Mouse (Mus musculus) T-helper 17 cell (primary cell): ENCODE data around the gene Tpst1.

ENCODE experiments used
- in situ Hi-C, 2 experiments: fragments of 300-600 bp; cut with MboI, MseI; formaldehyde crosslinking; loops; 1 replicate in 1 of 2; 2 replicates in 1 of 2; pipeline ENCODE4 v1.15.1; 2025; ENCODE audit warnings: high pct_unique_total_duplicates in 2 of 2

The Tpst1 gene

DNA sequence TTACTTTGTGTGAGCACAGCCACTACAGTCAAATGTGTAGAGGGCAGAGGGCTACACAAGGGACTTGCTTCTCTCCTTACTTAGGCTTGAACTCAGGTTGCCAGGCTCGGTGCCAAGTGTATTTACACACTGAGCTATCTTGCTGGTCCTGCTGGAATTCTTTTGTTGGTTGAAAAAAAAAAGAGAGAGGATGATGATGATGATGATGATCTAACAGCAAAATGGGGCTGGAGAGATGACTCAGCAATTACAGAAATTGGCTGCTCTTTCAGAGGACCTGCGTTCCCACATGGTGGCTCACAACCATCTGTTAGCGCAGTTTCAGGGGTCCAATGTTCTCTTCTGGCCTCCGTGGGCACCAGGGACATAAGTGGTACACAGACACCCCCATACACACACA, 15.5 kb downstream of the Tpst1 start:
- in situ Hi-C loops, result loop anchor here in 1 of 2 experiments (25.0 kb wide), 1 partner anchor 1076 kb away; the partner anchor contains the start of genes Ran and Stx2

DNA sequence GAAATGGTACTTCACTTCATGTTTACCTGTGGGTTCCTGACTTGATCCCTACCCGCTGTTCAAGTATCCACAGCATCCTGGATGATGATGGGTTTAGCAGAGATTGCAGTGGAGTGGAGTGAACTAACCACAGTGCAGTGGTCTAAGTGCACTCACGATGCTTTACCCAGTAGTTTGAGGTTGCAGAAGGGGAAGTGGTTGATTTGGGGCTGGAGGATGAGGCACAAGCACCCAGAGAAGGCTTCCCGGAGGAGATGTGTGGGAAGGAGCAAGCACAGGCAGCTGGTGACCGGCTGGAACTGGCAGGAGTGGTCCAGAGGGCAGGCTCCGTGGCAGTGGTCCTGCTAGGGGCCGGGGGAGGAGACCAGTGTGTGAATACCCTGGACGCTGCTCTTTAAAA, 16.1 kb downstream of the Tpst1 start:
- in situ Hi-C loops, result loop anchor here in 1 of 2 experiments (25.0 kb wide), 1 partner anchor 1077 kb away; the partner anchor contains the start of genes Ran and Stx2

DNA sequence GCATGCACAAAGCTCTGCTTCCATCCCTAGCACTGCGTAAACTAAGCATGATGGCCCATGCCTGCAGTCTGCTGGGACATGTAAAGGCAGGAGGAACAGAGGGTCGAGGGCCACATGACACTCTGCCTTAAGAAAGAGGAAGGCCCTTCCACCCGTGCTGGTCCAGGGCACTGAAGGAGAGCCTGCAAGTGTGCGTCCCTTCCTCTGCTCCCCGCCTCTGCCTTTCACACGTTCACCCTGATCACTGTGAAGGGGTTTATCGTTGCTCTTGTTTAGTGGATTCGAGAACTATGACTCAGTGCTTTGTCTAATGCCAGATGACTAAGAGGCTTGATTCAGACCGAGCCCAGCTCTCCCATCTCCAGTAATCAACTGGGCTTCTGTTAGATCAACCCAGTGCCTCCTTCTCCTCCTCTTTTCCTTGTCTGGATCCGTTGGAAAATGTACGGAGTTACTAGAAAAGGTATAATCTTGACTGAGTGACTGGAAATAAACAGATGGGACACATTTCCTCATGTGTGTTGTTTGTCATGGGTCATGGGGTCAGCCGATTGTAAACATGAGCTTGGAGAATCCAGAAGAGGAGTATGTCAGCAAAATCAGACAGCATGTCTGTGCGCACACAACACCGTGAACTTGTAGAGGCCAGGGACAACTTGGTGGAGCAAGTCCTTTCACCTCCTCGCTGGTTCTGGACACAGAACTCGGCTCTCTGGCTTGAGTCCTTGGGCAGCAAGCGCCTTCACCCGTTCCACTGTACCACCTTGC, 16.7 kb downstream of the Tpst1 start:
- in situ Hi-C loops, result loop anchor here in 1 of 2 experiments (25.0 kb wide), 1 partner anchor 1078 kb away; the partner anchor contains the start of genes Ran and Stx2

DNA sequence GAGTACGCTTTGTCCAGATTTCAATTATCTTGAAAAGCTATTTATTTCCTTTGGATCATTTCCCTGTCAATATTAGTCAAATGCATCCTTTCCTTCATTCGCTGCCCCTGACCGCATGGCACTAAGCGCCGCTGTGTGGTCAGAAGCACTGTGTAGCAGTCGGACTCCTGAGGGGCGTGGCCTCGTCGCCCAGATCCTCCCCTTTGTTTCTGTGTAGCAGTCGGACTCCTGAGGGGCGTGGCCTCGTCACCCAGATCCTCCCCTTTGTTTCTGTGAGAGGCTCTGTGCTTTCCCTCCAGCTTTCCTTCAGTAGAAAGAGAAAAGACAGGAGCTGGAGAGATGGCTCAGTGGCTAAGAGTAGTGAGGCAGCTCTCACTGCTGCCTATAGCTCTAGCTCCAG, 23.6 kb downstream of the Tpst1 start:
- in situ Hi-C loops, result loop anchor here in 1 of 2 experiments (25.0 kb wide), 1 partner anchor 1084 kb away; the partner anchor contains the start of genes Ran and Stx2

DNA sequence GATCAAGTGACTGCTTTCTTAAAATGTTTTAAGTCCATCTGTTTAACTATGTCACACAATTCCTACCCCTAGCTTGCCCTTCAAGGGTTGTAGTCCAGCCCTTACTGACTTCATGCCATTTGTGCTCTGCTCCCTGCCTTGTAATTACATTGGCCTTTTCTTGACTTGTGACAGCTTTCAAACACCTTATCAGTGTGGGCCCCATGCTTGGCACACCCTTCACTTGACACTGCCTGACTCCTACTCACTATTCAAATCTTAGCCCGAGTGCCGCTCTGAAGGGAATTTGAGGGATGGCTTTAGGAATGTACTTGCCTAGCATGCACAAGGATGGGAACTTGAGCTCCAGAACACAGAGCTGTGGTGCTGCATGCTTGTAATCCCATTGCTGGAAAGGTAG, 24.7 kb downstream of the Tpst1 start:
- in situ Hi-C loops, result loop anchor here in 1 of 2 experiments (25.0 kb wide), 1 partner anchor 1086 kb away; the partner anchor contains the start of genes Ran and Stx2

DNA sequence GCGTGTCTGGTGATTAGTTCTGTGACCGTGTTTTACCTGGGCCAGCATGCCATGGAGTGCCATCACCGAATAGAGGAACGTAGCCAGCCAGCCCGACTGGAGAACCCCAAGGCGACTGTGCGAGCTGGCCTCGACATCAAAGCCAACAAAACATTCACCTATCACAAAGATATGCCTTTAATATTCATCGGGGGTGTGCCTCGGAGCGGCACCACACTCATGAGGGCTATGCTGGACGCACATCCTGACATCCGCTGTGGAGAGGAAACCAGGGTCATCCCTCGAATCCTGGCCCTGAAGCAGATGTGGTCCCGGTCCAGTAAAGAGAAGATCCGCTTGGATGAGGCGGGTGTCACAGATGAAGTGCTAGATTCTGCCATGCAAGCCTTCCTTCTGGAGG, 28.6 kb downstream of the Tpst1 start:
- in situ Hi-C loops, result loop anchor here in 1 of 2 experiments (10.0 kb wide), 1 partner anchor 307 kb away; no protein-coding TSS in a partner anchor

DNA sequence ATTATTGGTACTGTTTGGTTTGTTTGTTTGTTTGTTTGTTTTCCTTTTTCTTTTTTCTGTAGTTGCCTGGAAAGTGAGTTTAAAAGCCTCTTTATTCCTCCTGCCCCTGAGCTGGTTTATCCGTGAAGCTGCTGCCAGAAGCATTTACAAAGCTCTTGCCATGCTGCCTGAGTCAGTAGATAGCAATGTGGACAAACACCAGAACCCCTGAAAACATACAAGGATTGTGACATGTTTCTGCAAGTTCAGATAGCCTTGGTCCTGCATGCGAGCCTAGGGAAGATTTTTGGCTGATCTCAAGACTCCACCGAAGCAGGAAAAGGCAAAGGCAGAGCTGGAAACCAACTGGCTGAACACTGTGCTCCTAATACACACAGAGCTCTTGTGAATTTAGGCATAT, 36.2 kb downstream of the Tpst1 start:
- in situ Hi-C loops, result loop anchor here in 1 of 2 experiments (10.0 kb wide), 1 partner anchor 315 kb away; no protein-coding TSS in a partner anchor

DNA sequence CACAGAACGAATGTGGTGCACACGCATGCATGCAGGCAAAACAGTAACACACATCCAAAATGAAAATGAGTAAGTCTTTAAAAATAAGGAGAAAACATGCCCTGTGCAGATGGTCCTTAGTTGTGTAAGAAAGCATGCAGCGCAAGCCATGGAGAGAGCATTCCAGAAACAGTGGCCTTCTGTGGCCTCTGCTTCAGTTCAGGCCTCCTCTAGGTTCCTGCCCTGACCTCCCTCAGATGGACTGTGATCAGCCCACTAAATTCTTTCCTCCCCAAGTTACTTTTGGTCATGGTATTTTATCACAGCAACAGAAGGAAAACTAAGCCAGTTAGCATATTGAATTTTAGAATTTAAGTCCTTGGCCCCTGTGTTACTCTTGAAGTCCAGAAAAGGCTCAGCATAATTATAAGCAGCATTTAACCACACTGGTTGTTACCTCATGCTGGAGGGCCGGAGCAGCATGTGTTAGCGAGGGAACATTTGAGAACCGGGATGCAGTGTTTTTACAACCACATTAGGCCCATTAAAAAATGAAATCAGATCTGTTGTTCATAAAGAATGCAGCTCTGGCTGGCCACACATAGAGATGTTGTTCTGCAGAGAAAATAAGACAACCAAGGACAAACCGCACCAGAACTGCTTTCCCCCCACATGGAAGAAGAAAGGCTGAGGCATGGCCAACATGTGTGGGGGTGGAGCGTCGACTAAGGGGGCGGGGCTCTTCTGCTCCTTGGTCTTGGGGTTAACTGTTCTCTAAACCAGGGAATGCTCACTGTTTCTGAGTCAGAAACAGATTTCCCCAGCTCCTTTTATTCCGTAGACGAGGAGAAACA, 37.7 kb downstream of the Tpst1 start:
- in situ Hi-C loops, result no loop called here

DNA sequence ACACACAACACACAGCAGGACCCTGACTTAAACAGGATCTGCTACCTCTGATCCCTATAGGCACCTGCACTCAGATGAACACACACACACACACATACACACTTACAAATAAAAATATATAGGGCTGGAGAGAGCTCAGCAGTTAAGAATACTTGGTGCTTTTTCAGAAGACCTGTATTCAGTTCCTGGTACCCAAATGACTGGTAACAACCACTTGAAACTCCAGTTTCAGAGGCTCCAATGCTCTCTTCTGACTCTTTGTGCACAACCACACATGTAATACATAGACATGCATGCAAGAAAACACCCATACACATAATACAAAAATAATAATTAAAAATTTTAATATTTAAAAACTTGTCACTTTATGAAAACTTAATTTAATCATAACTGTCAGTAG, 39.5 kb downstream of the Tpst1 start:
- in situ Hi-C loops, result no loop called here

DNA sequence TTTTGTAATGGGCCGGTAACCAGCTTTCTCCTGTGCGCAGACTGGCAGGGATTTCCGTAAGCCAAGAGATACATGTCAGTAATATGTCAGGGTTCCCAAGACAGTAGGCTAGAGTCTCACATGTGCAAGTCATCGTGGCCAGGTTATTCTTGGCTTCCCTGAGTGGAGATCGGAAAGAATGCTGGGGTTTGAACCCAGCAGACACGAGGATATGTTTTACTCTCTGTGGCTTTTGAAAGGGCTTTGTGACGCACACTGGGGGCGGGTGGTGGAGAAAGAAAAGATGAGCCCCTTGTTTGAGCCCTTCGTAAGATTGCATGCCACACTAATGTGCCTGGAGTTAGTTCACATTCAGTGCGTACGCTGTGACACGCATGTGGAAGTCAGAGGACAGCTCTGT, 43.0 kb downstream of the Tpst1 start:
- in situ Hi-C loops, result no loop called here

DNA sequence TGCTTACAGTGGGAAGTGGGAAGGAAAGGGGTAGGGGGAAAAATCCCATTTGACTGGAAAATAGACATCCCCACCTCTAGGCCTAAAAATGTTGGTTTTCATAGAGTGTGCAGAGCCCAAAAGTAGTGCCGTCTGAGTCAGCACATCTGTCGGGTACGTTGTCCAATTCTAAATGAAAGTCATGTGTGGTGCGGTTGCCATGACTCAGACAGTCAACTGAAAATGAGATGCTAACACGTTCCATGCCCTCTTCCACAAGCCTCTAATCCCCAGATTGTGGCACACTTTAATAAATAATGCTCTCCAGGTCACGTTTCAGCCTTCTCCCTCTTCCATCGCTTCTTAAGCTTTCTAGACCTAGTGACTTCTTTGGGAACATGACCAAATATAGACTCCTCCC, 43.7 kb downstream of the Tpst1 start:
- in situ Hi-C loops, result no loop called here

DNA sequence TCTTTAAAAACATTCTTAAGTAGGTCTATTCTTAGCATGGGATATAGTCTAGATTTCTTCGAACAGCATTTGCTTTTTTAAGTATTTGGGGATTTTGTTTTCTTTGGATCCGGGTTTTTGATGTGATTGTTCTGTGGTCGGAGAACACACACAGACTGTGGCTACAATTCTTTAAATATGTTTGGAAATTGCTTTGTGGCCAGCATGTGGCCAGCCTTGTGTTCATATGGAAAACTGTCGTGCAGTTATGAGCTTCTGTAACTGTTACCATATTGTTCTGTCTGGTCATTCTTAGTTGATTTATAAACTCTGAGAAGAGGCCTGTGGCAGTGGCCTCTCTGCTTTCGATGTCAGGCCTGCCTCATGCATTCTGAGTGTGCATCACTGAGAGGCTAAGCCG, 44.8 kb downstream of the Tpst1 start:
- in situ Hi-C loops, result no loop called here

DNA sequence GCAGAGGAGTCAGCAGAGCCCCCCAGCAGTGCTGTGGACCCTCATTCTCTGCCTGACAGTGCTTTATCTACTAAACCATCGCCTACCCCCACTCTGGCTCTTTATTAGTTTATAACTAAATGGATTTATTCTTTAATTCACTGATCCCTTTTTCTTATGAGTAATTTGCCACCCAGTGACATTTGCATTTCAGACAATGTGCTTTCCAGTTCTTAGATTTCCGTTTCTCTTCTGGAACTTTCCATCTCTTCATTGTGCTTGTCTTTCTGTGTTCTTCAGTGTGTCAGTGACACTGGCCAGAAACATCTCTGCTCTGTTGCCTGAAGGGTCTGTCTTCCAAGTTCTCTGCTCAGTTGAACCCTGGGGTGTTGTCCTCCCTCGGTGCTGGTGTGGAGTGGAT, 46.1 kb downstream of the Tpst1 start:
- in situ Hi-C loops, result no loop called here

DNA sequence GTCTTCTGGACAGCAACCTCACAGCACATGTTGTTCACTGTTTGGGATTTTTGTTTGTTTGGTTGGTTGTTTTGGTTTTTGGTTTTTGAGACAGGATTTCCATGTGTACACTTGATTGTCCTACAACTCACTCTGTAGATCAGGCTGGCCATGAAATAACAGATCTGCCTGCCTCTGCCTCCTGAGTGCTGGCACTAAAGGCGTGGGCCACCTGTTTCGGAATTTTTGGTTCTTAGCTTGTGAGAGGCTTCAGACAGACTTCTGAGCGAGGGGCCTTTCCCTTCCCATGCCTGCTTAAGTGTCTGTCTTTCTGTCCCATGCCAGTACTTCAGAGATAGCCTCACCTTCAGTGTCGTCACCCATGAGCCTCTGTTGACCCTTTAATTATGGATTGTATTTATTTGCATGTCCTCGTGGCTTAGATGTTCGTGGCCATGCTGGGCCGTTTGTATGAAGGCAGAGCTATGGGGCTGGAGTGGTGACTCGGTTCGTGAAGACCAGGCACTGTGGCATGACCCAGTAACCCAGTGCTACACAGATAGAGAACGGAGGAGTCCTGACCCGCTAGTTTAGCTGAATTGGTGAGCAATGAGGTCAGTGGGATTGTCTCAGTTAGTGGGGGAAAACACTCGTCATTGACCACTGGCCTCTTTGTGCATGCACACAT, 47.1 kb downstream of the Tpst1 start:
- in situ Hi-C loops, result no loop called here

DNA sequence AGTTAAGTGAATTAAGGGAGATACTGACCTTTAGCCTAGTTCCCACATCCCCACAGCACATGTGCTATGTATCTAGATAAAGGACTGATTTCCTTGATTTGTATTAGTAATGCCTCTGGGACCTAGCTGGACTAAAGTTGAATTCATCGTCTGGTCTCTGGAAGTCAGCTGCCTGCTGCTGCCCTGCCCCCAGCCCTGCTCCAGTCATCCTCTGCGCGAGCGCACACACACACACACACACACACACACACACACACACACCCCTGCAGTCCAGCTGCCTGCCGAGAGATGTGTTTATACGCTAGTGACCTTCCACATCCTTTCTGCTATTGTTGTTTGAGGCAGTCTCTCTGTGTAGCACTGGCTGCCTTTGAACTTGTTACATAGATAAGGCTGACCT, 47.8 kb downstream of the Tpst1 start:
- in situ Hi-C loops, result no loop called here

DNA sequence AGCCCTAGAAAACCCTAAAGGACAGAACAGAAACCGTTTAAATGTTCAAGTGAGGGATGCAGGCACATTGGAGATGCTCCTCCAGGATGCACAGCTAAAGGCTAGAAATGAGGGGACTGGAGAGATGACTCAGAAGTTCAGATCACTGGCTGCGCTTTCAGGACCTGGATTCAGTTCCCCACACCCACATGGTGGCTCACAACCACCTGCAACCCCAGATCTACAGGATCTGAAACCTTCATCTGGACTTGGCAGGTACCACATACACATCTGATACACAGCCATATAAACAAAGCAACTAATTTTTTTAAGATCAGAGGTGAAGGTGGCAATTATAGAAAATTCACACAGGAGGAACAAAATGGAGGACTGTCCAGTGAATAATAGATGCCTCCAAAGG, 49.2 kb downstream of the Tpst1 start:
- in situ Hi-C loops, result no loop called here

DNA sequence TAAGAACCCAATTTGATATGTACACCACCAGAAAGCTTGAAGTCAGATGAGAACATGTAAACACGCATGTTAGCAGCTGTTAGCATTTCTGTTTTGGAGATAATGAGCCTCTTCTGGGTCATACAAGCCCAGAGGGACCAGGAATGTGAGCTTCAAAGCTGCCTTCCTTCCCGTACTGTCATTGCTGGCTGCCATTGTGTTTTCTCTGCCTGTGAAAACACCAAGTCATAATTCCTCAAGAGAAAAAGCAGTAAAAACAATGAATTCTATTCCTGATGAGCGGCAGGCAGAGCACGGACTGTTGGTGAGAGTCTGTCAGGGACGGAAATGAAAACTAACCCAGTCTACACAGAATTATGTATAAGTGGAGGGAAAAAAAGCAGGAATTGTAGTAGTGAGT, 51.1 kb downstream of the Tpst1 start:
- in situ Hi-C loops, result no loop called here

DNA sequence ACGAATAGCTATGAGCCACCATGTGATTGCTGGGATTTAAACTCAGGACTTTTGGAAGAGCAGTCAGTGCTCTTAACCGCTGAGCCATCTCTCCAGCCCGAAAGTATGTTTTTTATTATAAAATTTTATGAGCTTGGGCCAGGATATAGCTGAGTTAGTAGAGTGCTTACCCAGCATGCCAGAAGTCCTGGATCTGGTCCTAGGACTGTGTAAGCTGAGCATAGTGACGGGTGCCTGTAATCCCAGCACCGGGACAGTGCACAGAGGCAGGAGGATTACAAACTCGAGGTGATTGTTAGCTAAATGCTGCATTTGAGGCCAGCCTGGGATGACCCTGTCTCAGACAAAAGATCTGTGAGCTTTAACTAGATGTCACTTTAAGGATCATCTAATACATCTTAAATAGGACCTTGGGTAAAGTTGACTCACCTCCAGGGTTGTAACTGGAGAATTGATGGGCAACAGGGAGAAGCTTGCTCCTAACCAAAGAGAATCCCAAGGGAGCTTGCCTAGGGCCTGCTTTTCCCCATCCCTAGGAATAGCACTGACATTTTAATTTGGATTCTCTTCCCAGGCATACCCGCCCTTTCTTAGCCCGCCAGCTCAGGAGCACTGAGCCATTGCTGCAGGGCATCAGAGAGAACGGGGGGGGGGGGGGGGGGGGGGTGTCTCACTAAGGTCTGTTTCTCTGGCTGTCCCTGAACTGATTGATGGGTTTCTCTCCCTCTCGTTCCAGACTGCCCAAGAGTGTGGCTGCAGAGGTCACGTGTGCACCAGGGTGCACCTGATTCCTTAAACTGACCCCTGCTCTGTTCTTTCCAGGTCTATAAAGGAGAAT, 55.8 kb downstream of the Tpst1 start:
- in situ Hi-C loops, result no loop called here

DNA sequence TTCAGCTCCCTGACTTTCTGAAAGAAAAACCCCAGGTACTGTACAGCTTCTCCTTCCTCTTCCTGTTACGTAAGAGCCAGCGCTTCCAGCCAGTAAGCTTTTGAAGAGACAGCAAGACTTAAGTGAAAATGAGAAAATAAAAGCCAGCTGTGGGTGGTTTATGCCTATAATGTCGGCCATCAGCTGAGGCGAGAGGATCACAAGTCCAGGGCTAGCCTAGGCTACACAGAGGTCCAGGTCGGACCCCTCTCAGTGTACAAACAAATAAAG, 56.3 kb downstream of the Tpst1 start:
- in situ Hi-C loops, result no loop called here

DNA sequence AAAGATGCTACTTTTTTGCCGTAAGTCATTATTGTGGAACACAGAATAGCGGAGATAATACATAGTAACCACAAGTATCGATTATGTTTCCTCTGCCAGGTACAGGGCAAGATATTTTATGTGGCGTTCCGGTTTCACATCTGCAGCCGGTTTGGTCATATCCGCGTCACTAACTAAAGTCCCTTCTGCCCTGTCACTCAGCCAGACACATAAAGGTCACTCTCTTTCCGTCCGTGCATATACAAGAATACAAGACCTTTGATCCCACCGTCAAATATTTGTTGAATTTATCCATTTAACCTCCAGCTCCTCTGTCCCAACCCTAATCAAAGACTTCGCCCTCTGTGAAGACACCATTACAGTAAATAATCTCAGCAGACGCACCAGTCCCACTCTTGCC, 63.5 kb downstream of the Tpst1 start:
- in situ Hi-C loops, result loop anchor here (5.0 kb wide), 1 partner anchor 69 kb away; no protein-coding TSS in a partner anchor

DNA sequence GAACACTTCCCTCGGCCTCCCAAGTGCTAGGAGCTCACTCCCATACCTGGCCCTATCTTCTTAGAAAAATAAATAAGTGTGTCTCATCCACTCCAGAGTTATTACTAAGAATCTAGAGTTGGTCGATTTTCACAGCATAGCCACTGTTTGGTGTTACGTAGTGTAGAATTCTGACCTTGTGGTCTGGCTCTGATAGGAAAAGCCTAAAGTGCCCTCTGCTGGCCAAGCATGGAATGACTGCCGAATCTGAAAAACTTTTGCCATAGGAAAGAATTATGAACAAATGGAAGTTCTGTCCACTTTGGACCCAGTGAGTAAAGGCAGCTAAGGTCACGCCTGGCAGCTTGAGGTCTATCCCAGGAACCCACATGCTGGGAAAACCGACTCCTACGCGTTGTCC, 66.3 kb downstream of the Tpst1 start:
- in situ Hi-C loops, result loop anchor here (5.0 kb wide), 1 partner anchor 72 kb away; no protein-coding TSS in a partner anchor
